Mouse (Mus musculus) c-Kit-positive CD71-positive TER-119-negative erythroid progenitor cells, embryonic 14.5 days (primary cell): Measurements from ENCODE around the gene Gm14692.
"Not testable (repeated sequence)": the region's sequence is repeated elsewhere in the genome, so short reads cannot be mapped to it uniquely, and the experiment has no call there.

Experiments
- DNase-seq: peaks from one replicate; pipeline ENCODE4 v3.0.0-alpha.2; 2013; ENCODE audit warnings: low read depth

Gene Gm14692

DNA sequence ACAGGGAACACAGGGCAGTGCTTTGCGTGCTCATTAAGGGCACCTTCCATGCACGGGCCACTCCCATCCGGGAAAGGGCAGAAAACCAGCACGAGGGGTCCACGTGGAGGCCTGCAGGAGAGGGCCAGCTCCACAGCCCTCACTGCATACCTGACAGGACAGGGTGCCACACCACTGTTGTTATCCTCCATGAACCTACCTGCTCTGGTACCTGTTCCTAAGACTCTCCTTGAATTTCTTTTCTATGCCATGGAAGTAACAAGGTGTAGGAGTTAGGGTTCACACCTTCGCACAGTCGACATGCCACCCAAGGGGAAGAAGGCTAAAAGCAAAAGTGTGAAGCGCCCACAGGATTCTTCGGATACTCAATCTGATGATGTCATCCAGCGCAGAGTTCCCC, at the start of gene Gm14692:
TSS of gene Gm14692 (plus strand) at position 301 of the 400 bp plus-strand sequence.
- not testable (repeated sequence) for DNase-seq

- not testable (repeated sequence) for DNase-seq
Measured at GRCm38 (mm10) chrX:67693462-67693861, 2.0 kb upstream of the Gm14692 start, which contains the start of gene Gm1140. Gene Gm1140, minus strand, starts transcription at chrX:67693562.
